ENCODE assay signal across 32 mouse cellular contexts in the genomic region with DNA sequence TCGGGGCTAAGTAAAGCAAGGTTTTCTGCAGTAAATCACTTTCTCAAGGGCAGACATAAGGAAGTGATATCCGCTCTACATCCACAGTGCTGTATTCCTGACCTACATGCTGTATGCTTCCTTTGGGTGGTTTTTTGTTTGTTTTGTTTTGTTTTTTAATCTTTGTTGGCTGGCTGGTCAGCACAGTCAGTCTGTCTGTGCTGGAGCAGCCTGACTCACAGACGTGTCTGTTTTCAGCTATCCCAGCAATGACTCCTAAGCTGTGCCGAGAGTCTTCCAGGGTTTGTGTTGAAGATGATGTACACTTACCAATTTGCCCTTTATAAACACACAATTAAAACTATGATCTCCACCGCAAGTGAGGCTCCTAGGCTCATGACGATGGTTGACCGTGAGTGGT. TPM values are rescaled to one million over a fixed set of nuclear protein-coding genes. Genes with fewer than 3 reads are reported as not detected.
DNase-seq lines count a peak whose midpoint lies in the region; ATAC-seq and TF ChIP-seq lines count a peak whose summit lies in the region.
"Had no signal": no experiment of that assay in that cellular context is flagged by ENCODE, and none has a peak within 500 bp of the region (broad histone marks: within the 10 kb centered on the region; RNA-seq: fewer than 3 reads in every experiment).

No protein-coding gene starts in this region.

- intact Hi-C loops in left cerebral cortex, adult 2 months (cut with DNase I), result no loop called here
- intact Hi-C loops in left cerebral cortex, postnatal 4 days (cut with DNase I), result no loop called here

- TF ChIP-seq CTCF in left cerebral cortex, adult 2 months (IDR thresholded peaks at IDR 0.05), result no peak
- no peak for TF ChIP-seq CTCF in embryonic fibroblast, embryonic 13.5 days (IDR thresholded peaks at IDR 0.05; ENCODE audit: borderline replicate concordance, insufficient read depth, low read length)

- ATAC-seq in hindbrain, embryonic 15.5 days (ENCODE audit: low FRiP score, low read depth), result no peak
- no peak for ATAC-seq in hindbrain, embryonic 12.5 days (ENCODE audit: low FRiP score)
- ATAC-seq in embryonic facial prominence, embryonic 13.5 days (ENCODE audit: insufficient number of reproducible peaks, insufficient read depth, low FRiP score, low TSS enrichment, low read depth), result no peak
- no peak for ATAC-seq in kidney, embryonic 14.5 days (ENCODE audit: low FRiP score, low TSS enrichment)
- ATAC-seq: CD4-positive, CD25-positive, alpha-beta regulatory T cell, adult 4 months; forebrain, embryonic 15.5 days; intestine, embryonic 15.5 days had no signal

- no peaks in the 10 kb centered on the region for H3K9me3 ChIP-seq in hindbrain, embryonic 15.5 days
- no peaks in the 10 kb centered on the region for H3K9me3 ChIP-seq in hindbrain, embryonic 12.5 days (replicated peaks)
- H3K9me3 ChIP-seq in embryonic facial prominence, embryonic 13.5 days, result no peaks in the 10 kb centered on the region
- H3K9me3 ChIP-seq in kidney, embryonic 14.5 days (ENCODE audit: control insufficient read depth, low read length), result no peaks in the 10 kb centered on the region
- H3K9me3 ChIP-seq: forebrain, embryonic 10.5 days; forebrain, embryonic 15.5 days; heart, embryonic 13.5 days; intestine, embryonic 15.5 days; midbrain, embryonic 10.5 days; neural tube, embryonic 12.5 days had no signal

- no peaks in the 10 kb centered on the region for H3K27me3 ChIP-seq in hindbrain, embryonic 15.5 days
- H3K27me3 ChIP-seq in hindbrain, embryonic 12.5 days, result no peaks in the 10 kb centered on the region
- H3K27me3 ChIP-seq in embryonic facial prominence, embryonic 13.5 days, result no peaks in the 10 kb centered on the region
- H3K27me3 ChIP-seq in kidney, embryonic 14.5 days (ENCODE audit: control insufficient read depth, insufficient read depth, low read length), result no peaks in the 10 kb centered on the region
- H3K27me3 ChIP-seq: forebrain, embryonic 15.5 days; heart, embryonic 13.5 days; intestine, embryonic 15.5 days; neural tube, embryonic 12.5 days had no signal

- TF ChIP-seq POLR2A in embryonic fibroblast, embryonic 13.5 days (IDR thresholded peaks at IDR 0.05; ENCODE audit: low read depth, low read length), result no peak

- H3K4me3 ChIP-seq in hindbrain, embryonic 15.5 days, result no peak overlapping the region
- no peak overlapping the region for H3K4me3 ChIP-seq in hindbrain, embryonic 12.5 days
- no peak overlapping the region for H3K4me3 ChIP-seq in left cerebral cortex, adult 2 months
- no peak overlapping the region for H3K4me3 ChIP-seq in embryonic facial prominence, embryonic 13.5 days
- no peak overlapping the region for H3K4me3 ChIP-seq in embryonic fibroblast, embryonic 13.5 days (ENCODE audit: insufficient read depth, low read length)
- no peak overlapping the region for H3K4me3 ChIP-seq in kidney, embryonic 14.5 days (ENCODE audit: low read length)
- H3K4me3 ChIP-seq: forebrain, embryonic 10.5 days; forebrain, embryonic 15.5 days; heart, embryonic 13.5 days; intestine, embryonic 15.5 days; midbrain, embryonic 10.5 days; myocyte; neural tube, embryonic 12.5 days had no signal

- WGBS in hindbrain, embryonic 15.5 days, result 89% methylated on average over 7 of the region's 7 CpGs
- 89% methylated on average over 7 of the region's 7 CpGs for WGBS in hindbrain, embryonic 12.5 days
- WGBS in embryonic facial prominence, embryonic 13.5 days, result 71% methylated on average over 7 of the region's 7 CpGs
- 78% methylated on average over 7 of the region's 7 CpGs for WGBS in kidney, embryonic 14.5 days

- H3K4me1 ChIP-seq in hindbrain, embryonic 15.5 days (replicated peaks), result peaks cover 31% of the 10 kb centered on the region
- H3K4me1 ChIP-seq in hindbrain, embryonic 12.5 days, result peaks cover 9% of the 10 kb centered on the region
- H3K4me1 ChIP-seq in embryonic facial prominence, embryonic 13.5 days, result peaks cover 44% of the 10 kb centered on the region
- peaks cover 14% of the 10 kb centered on the region for H3K4me1 ChIP-seq in embryonic fibroblast, embryonic 13.5 days (ENCODE audit: control insufficient read depth, insufficient read depth, low read length)
- H3K4me1 ChIP-seq in kidney, embryonic 14.5 days (ENCODE audit: control insufficient read depth, insufficient read depth, low read length), result peaks cover 15% of the 10 kb centered on the region

- H3K9ac ChIP-seq in hindbrain, embryonic 15.5 days, result no peak overlapping the region
- H3K9ac ChIP-seq in hindbrain, embryonic 12.5 days, result no peak overlapping the region
- H3K9ac ChIP-seq in embryonic facial prominence, embryonic 13.5 days, result no peak overlapping the region
- H3K9ac ChIP-seq in kidney, embryonic 14.5 days (ENCODE audit: low read depth, low read length), result no peak overlapping the region
- H3K9ac ChIP-seq: forebrain, embryonic 15.5 days; heart, embryonic 13.5 days; intestine, embryonic 15.5 days; liver, embryonic 14.5 days; neural tube, embryonic 12.5 days had no signal

- peak overlapping the region; percentile 52; the same call in 1 of the 2 replicates for H3K4me2 ChIP-seq in hindbrain, embryonic 15.5 days
- H3K4me2 ChIP-seq in hindbrain, embryonic 12.5 days (replicated peaks), result no peak overlapping the region
- H3K4me2 ChIP-seq in embryonic facial prominence, embryonic 13.5 days, result 0 out of 2 replicates have a peak overlapping the region, but pooled peaks have one; percentile 5
- H3K4me2 ChIP-seq in kidney, embryonic 14.5 days (replicated peaks; ENCODE audit: low read depth, low read length), result no peak overlapping the region
- H3K4me2 ChIP-seq: forebrain, embryonic 15.5 days; intestine, embryonic 15.5 days; neural tube, embryonic 12.5 days had no signal

- no peak for DNase-seq in left cerebral cortex, adult 2 months (ENCODE audit: extremely low spot score in 1 of 2, low spot score in 2 of 2)
- no peak for DNase-seq in left cerebral cortex, postnatal 4 days
- DNase-seq: adrenal gland, postnatal 36 days; cerebellum, adult 18-20 months; cerebellum, postnatal 14 days; gastrocnemius, postnatal 25 days; heart, adult 18-20 months; heart, postnatal 10 days; kidney, adult 9 months; kidney, postnatal 14 days; liver; lung, adult 2 months; right cerebral cortex, adult 18-20 months; spleen, adult 18-20 months; thymus, adult 18-20 months; thymus, postnatal 25 days had no signal

- no peak overlapping the region for H3K27ac ChIP-seq in hindbrain, embryonic 15.5 days (replicated peaks)
- no peak overlapping the region for H3K27ac ChIP-seq in hindbrain, embryonic 12.5 days
- peak overlapping the region; percentile 7; the same call in 1 of the 2 replicates for H3K27ac ChIP-seq in left cerebral cortex, adult 2 months
- 0 out of 2 replicates have a peak overlapping the region, but pooled peaks have one; percentile 1 for H3K27ac ChIP-seq in embryonic facial prominence, embryonic 13.5 days
- H3K27ac ChIP-seq in embryonic fibroblast, embryonic 13.5 days (ENCODE audit: insufficient read depth, low read length), result peak overlapping the region; percentile 96
- no peak overlapping the region for H3K27ac ChIP-seq in kidney, embryonic 14.5 days (ENCODE audit: low read depth, low read length)
- H3K27ac ChIP-seq: forebrain, embryonic 10.5 days; forebrain, embryonic 15.5 days; intestine, embryonic 15.5 days; liver, embryonic 14.5 days; midbrain, embryonic 10.5 days; neural tube, embryonic 12.5 days had no signal

- no peaks in the 10 kb centered on the region for H3K36me3 ChIP-seq in hindbrain, embryonic 15.5 days
- no peaks in the 10 kb centered on the region for H3K36me3 ChIP-seq in hindbrain, embryonic 12.5 days
- no peaks in the 10 kb centered on the region for H3K36me3 ChIP-seq in embryonic facial prominence, embryonic 13.5 days
- H3K36me3 ChIP-seq in kidney, embryonic 14.5 days (ENCODE audit: control insufficient read depth, insufficient read depth, low read length), result no peaks in the 10 kb centered on the region
- H3K36me3 ChIP-seq: forebrain, embryonic 10.5 days; forebrain, embryonic 15.5 days; heart, embryonic 13.5 days; intestine, embryonic 15.5 days; midbrain, embryonic 10.5 days; neural tube, embryonic 12.5 days had no signal

RNA-seq across cellular contexts. Expression of a gene that starts 56.7 kb away (rescaled TPM):
- polyA plus RNA-seq in hindbrain, embryonic 15.5 days (2015; fragmentation: Nextera tagmentation; extraction: Ambion mirVana), result 58.1 and 58.9 TPM in 2 replicates
- polyA plus RNA-seq in hindbrain, embryonic 12.5 days (2016; fragmentation: Nextera tagmentation; extraction: Ambion mirVana), result 80.4 and 85.1 TPM in 2 replicates
- total RNA-seq in left cerebral cortex, adult 2 months (2021), result 10 to 100 TPM; 48.7 to 51.4 TPM
- 10 to 100 TPM; 51.0 to 52.1 TPM for total RNA-seq in left cerebral cortex, postnatal 4 days (2021)
- polyA plus RNA-seq in embryonic facial prominence, embryonic 13.5 days (2015; fragmentation: Nextera tagmentation; extraction: Ambion mirVana), result 87.1 and 88.8 TPM in 2 replicates
- 58.2 and 65.0 TPM in 2 replicates for polyA plus RNA-seq in embryonic fibroblast, embryonic 13.5 days (2011; ENCODE audit: insufficient read length, low read depth, missing spikeins)
- 51.8 and 103 TPM in 2 replicates for polyA plus RNA-seq in kidney, embryonic 14.5 days (2014; fragmentation: Nextera tagmentation; extraction: Ambion mirVana)

RNA-seq across cellular contexts. Expression of a gene that starts 57.9 kb away (rescaled TPM):
- 0.08 and 0.14 TPM in 2 replicates for polyA plus RNA-seq in hindbrain, embryonic 15.5 days (2015; fragmentation: Nextera tagmentation; extraction: Ambion mirVana)
- polyA plus RNA-seq in hindbrain, embryonic 12.5 days (2016; fragmentation: Nextera tagmentation; extraction: Ambion mirVana), result not detected in 2 replicates
- total RNA-seq in left cerebral cortex, adult 2 months (2021), result under 1 TPM; 0.29 to 0.68 TPM
- under 1 TPM; 0.28 to 0.54 TPM for total RNA-seq in left cerebral cortex, postnatal 4 days (2021)
- 0.14 TPM in 1 of 2 replicates, not detected in the other for polyA plus RNA-seq in embryonic facial prominence, embryonic 13.5 days (2015; fragmentation: Nextera tagmentation; extraction: Ambion mirVana)
- 0.13 TPM in 1 of 2 replicates, not detected in the other for polyA plus RNA-seq in embryonic fibroblast, embryonic 13.5 days (2011; ENCODE audit: insufficient read length, low read depth, missing spikeins)
- 0.39 and 0.51 TPM in 2 replicates for polyA plus RNA-seq in kidney, embryonic 14.5 days (2014; fragmentation: Nextera tagmentation; extraction: Ambion mirVana)
- total RNA-seq: adrenal gland, postnatal 36 days; gastrocnemius, postnatal 25 days; hematopoietic stem cell, adult 5-6 weeks; midbrain, postnatal 0 days had no signal
- polyA plus RNA-seq: forebrain, embryonic 10.5 days; forebrain, embryonic 15.5 days; heart, embryonic 13.5 days; midbrain, embryonic 10.5 days had no signal

Comparison
In these comparisons a context has a peak if more than half of its experiments do, and no peak if none do; other contexts are left out.
1. H3K4me2 ChIP-seq: peak in hindbrain, embryonic 15.5 days (single experiment) and embryonic facial prominence, embryonic 13.5 days (single experiment); none in hindbrain, embryonic 12.5 days (single experiment) and kidney, embryonic 14.5 days (single experiment).
2. H3K27ac ChIP-seq: peak in left cerebral cortex, adult 2 months (single experiment), embryonic facial prominence, embryonic 13.5 days (single experiment) and embryonic fibroblast, embryonic 13.5 days (single experiment); none in hindbrain, embryonic 15.5 days (single experiment), hindbrain, embryonic 12.5 days (single experiment) and kidney, embryonic 14.5 days (single experiment).